Mouse (Mus musculus) hindbrain, postnatal 0 days (tissue): ENCODE measurements around the gene Ric8a. TPM values are rescaled to one million over a fixed set of nuclear protein-coding genes. Genes with fewer than 3 reads are reported as not detected.

Source experiments
- ATAC-seq: fragments of 200-750 bp; cut with Nextera tagmentation; 2 replicates; pipeline ENCODE4 v1.8.0; 2017; ENCODE audit warnings: mild to moderate bottlenecking, moderate TSS enrichment, moderate library complexity
- DNase-seq: peaks from one replicate; pipeline ENCODE4 v3.0.0-alpha.2; 2015; ENCODE audit warnings: low spot score
- H3K27ac ChIP-seq: fragments of 300-500 bp; sonication (generic); 2 replicates; pipeline ENCODE4 v1.5.1; 2014; ENCODE audit warnings: mild to moderate bottlenecking
- H3K27me3 ChIP-seq: fragments of 300-500 bp; sonication (generic); 2 replicates; pipeline ENCODE4 v1.6.1; 2014; ENCODE audit warnings: low read length, mixed read lengths; ENCODE audit not compliant: insufficient read depth
- H3K36me3 ChIP-seq: fragments of 300-500 bp; sonication (generic); 2 replicates; pipeline ENCODE4 v1.6.1; 2014; ENCODE audit warnings: low read length, mixed read lengths; ENCODE audit not compliant: insufficient read depth
- H3K4me1 ChIP-seq: fragments of 300-500 bp; sonication (generic); 2 replicates; pipeline ENCODE4 v1.6.1; 2014; ENCODE audit warnings: antibody characterized with exemption, low read length, mixed read lengths; ENCODE audit not compliant: insufficient read depth
- H3K4me2 ChIP-seq: fragments of 300-500 bp; sonication (generic); 2 replicates; pipeline ENCODE4 v1.6.1; 2014; ENCODE audit warnings: low read depth, mild to moderate bottlenecking, low read length, moderate library complexity, mixed read lengths
- H3K4me3 ChIP-seq: fragments of 300-500 bp; sonication (generic); 2 replicates; pipeline ENCODE4 v1.5.1; 2014; ENCODE audit warnings: low read length
- H3K9ac ChIP-seq: fragments of 300-500 bp; sonication (generic); replicated peaks from 2 replicates; pipeline ENCODE4 v1.6.1; 2014; ENCODE audit warnings: mild to moderate bottlenecking, low read length, moderate library complexity, mixed read lengths
- H3K9me3 ChIP-seq: fragments of 300-500 bp; sonication (generic); 2 replicates; pipeline ENCODE4 v1.6.1; 2016; ENCODE audit warnings: low read length, mixed read lengths
- CTCF ChIP-seq: IDR thresholded peaks from 2 replicates; pipeline ENCODE4 v1.5.1; 2016; ENCODE audit warnings: antibody characterized with exemption, control low read depth, low read depth
- WGBS: fragments of 180-500 bp; shearing (Covaris S2); extraction: QIAGEN DNeasy Blood & Tissue Kit; methylation state at CpG from one replicate; pipeline ENCODE4 v1.1.7; 2014; 5-methylcytosine and 5-hydroxymethylcytosine counted together
- polyA plus RNA-seq: library from polyadenylated mRNA; unstranded; fragments of >200 nt; fragmentation: Nextera tagmentation; extraction: Ambion mirVana; gene quantifications from 2 replicates; pipeline ENCODE4 v1.2.1, GENCODE M21; 2015
- total RNA-seq: library from RNA; depleted of rRNA; stranded (reverse); fragments of >200 nt; gene quantifications from 2 replicates; pipeline ENCODE4 v1.2.3, GENCODE M21; 2014; rRNA removed

Gene Ric8a
- total and polyA plus RNA-seq, 2 experiments from 2014 or later = 85.8 to 117 TPM

DNA sequence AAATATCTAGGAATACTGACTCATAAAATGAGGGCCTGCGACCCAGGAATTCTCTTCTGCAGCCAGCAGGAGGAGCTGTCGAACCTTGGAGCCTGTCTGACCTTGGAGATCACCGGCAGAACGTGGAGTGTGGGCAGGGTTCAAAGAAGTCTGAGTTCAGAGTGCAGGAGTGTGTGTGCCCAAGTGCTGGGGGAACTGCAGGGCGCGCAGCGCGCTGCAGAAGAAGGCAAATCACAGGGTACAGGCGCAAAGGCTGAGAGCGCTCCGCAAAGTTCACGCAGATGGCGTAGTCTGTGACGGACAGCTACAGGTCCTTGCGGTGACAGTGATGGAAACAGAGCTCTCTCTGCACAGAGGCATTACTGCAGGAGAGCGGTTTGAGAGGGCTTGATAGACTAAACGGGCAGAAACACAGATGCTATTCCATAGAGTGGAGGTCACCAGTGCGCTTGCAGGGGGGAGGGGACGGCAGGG, 51.9 kb downstream of the Ric8a start:
- peak; percentile 78 for DNase-seq
- H3K27me3 ChIP-seq = no peaks in the 10 kb centered on the region
- no peaks in the 10 kb centered on the region for H3K9me3 ChIP-seq
- peak overlapping the region; percentile 38 for H3K4me3 ChIP-seq
- H3K9ac ChIP-seq = 0 out of 2 replicates have a peak overlapping the region, but pooled peaks have one; percentile 13
- no peaks in the 10 kb centered on the region for H3K36me3 ChIP-seq
- peak; percentile 88 for TF ChIP-seq CTCF
- H3K4me1 ChIP-seq = peaks cover 5% of the 10 kb centered on the region; the same call in 1 of the 2 replicates
- peak; percentile 77 for ATAC-seq
- WGBS = 1% methylated on average over 19 of the region's 19 CpGs
- H3K4me2 ChIP-seq = peak overlapping the region; percentile 83
- no peak overlapping the region for H3K27ac ChIP-seq

DNA sequence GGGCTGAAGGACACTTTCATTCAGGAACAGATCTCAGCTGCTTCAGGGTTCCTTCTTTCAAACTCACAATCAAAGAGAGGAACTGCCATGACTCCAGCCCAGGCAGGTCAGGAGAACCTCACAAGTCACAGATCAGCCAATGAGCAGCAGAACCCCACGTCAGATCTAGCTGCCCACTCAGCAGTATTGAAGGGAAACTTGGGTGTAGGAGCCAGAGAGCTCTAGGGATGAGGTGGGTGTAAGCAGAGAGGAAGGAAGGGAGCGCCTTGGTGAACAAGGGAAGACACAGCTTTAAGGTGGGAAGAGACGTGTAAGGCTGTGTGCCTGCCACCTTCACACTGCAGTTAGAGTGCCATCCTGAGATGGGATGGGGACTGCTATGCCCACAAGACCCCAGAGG, 55.5 kb downstream of the Ric8a start:
- Histone ChIP-seq H3K9ac (no peak overlapping the region), H3K27me3 (no peaks in the 10 kb centered on the region), H3K4me2 (no peak overlapping the region), H3K4me3 (no peak overlapping the region), H3K9me3 (no peaks in the 10 kb centered on the region), H3K4me1 (peaks cover 5% of the 10 kb centered on the region; the same call in 1 of the 2 replicates), H3K27ac (no peak overlapping the region), H3K36me3 (no peaks in the 10 kb centered on the region)
- WGBS = 63% methylated on average over 3 of the region's 3 CpGs
- DNase-seq = no peak
- ATAC-seq = no peak
- no peak for TF ChIP-seq CTCF

DNA sequence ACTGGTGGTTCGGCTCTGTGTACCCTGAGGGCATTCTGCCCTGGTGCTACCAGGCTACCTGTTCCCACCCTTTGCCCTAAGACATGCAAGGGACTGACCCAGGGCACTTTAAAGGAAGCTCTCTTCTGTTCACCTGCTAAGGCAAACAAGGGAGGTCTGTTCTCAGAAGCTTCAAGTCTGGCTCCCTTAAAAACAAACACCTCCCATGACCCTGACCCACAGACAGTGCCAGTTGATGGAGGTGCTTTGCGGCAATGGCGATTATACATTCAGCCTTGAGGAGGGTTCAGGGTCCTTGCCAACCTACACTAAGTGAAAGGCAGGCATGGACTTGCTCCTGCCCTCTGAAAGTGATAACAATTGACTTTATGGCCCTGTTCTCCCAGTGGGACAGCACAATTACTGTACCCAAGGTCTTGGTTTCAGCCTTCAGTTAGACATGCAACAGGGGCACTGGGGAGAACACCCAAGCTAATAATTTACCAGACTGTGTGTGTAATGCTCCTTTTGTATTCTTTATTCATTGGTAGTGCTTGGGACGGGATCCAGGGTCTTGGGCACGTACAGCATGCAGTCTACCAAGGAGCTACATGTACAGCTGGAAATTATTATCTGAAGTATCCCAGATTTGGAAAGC, 56.2 kb downstream of the Ric8a start:
- no peak for TF ChIP-seq CTCF

More for the DNA sequence above, 56.2 kb downstream of the Ric8a start:
- WGBS = 76% methylated on average over 5 of the region's 5 CpGs
- H3K9ac ChIP-seq = no peak overlapping the region
- DNase-seq (no peak), ATAC-seq (no peak)
- 0 out of 2 replicates have a peak, but pooled peaks cover under 1% of the 10 kb centered on the region for H3K27me3 ChIP-seq
- peaks cover 5% of the 10 kb centered on the region; the same call in 1 of the 2 replicates for H3K4me1 ChIP-seq
- no peak overlapping the region for H3K4me2 ChIP-seq
- no peaks in the 10 kb centered on the region for H3K9me3 ChIP-seq
- no peak overlapping the region for H3K4me3 ChIP-seq
- no peaks in the 10 kb centered on the region for H3K36me3 ChIP-seq
- no peak overlapping the region for H3K27ac ChIP-seq

Other genes with a start within 250 kb of the Ric8a start
- not detected in 2 replicates for gene Olfr61, start 228.0 kb upstream of the Ric8a start, total RNA-seq
- gene Olfr61, start 228.0 kb upstream of the Ric8a start, polyA plus RNA-seq = not detected in 2 replicates
- gene Olfr53, start 210.5 kb upstream of the Ric8a start, total RNA-seq = not detected in 2 replicates
- gene Olfr53, start 210.5 kb upstream of the Ric8a start, polyA plus RNA-seq = not detected in 2 replicates
- gene Olfr539, start 197.0 kb upstream of the Ric8a start, total RNA-seq = 0.05 TPM in 1 of 2 replicates, not detected in the other
- 0.01 TPM in 1 of 2 replicates, not detected in the other for gene Olfr539, start 197.0 kb upstream of the Ric8a start, polyA plus RNA-seq
- not detected in 2 replicates for gene Olfr45, start 175.0 kb upstream of the Ric8a start, total RNA-seq
- not detected in 2 replicates for gene Olfr45, start 175.0 kb upstream of the Ric8a start, polyA plus RNA-seq
- not detected in 2 replicates for gene Olfr541, start 159.7 kb upstream of the Ric8a start, total RNA-seq
- gene Olfr541, start 159.7 kb upstream of the Ric8a start, polyA plus RNA-seq = not detected in 2 replicates
- gene Cyp2e1, start 93.2 kb upstream of the Ric8a start, total RNA-seq = not detected in 2 replicates
- not detected in 2 replicates for gene Cyp2e1, start 93.2 kb upstream of the Ric8a start, polyA plus RNA-seq
- gene Syce1, start 69.1 kb upstream of the Ric8a start, total RNA-seq = 0.29 TPM in 1 of 2 replicates, not detected in the other
- 0.59 and 0.68 TPM in 2 replicates for gene Syce1, start 69.1 kb upstream of the Ric8a start, polyA plus RNA-seq
- gene Zfp941, start 34.8 kb upstream of the Ric8a start, total RNA-seq = 20.2 and 23.7 TPM in 2 replicates
- 19.3 and 20.0 TPM in 2 replicates for gene Zfp941, start 34.8 kb upstream of the Ric8a start, polyA plus RNA-seq
- 0.37 TPM in 1 of 2 replicates, not detected in the other for gene Urah, start 21.9 kb upstream of the Ric8a start, total RNA-seq
- gene Urah, start 21.9 kb upstream of the Ric8a start, polyA plus RNA-seq = 0.43 and 0.80 TPM in 2 replicates
- not detected in 2 replicates for gene Scgb1c1, start 11.4 kb upstream of the Ric8a start, total RNA-seq
- gene Scgb1c1, start 11.4 kb upstream of the Ric8a start, polyA plus RNA-seq = 0.61 TPM in 1 of 2 replicates, not detected in the other
- gene Odf3, start 9.2 kb upstream of the Ric8a start, total RNA-seq = 0.18 and 0.42 TPM in 2 replicates
- gene Odf3, start 9.2 kb upstream of the Ric8a start, polyA plus RNA-seq = 0.19 and 0.43 TPM in 2 replicates
- 0.47 and 1.9 TPM in 2 replicates for gene Gm45785, start 626 bp upstream of the Ric8a start, total RNA-seq
- gene Gm45785, start 626 bp upstream of the Ric8a start, polyA plus RNA-seq = not detected in 2 replicates
- gene Bet1l, start 620 bp downstream of the Ric8a start, total RNA-seq = 17.8 and 18.9 TPM in 2 replicates
- 47.1 and 52.6 TPM in 2 replicates for gene Bet1l, start 620 bp downstream of the Ric8a start, polyA plus RNA-seq
- gene Psmd13, start 25.0 kb downstream of the Ric8a start, total RNA-seq = 104 and 113 TPM in 2 replicates
- 259 and 275 TPM in 2 replicates for gene Psmd13, start 25.0 kb downstream of the Ric8a start, polyA plus RNA-seq
- 56.3 and 71.6 TPM in 2 replicates for gene Sirt3, start 25.4 kb downstream of the Ric8a start, total RNA-seq
- 74.6 and 75.6 TPM in 2 replicates for gene Sirt3, start 25.4 kb downstream of the Ric8a start, polyA plus RNA-seq
- gene Cox8b, start 43.5 kb downstream of the Ric8a start, total RNA-seq = not detected in 2 replicates
- gene Cox8b, start 43.5 kb downstream of the Ric8a start, polyA plus RNA-seq = not detected in 2 replicates
- gene Nlrp6, start 63.9 kb downstream of the Ric8a start, total RNA-seq = 1.1 and 1.6 TPM in 2 replicates
- gene Nlrp6, start 63.9 kb downstream of the Ric8a start, polyA plus RNA-seq = 0.61 and 0.78 TPM in 2 replicates
- gene Pgghg, start 84.4 kb downstream of the Ric8a start, total RNA-seq = 16.3 and 16.6 TPM in 2 replicates
- 6.7 and 7.5 TPM in 2 replicates for gene Pgghg, start 84.4 kb downstream of the Ric8a start, polyA plus RNA-seq
- not detected in 2 replicates for gene Ifitm5, start 93.3 kb downstream of the Ric8a start, total RNA-seq
- 0.39 TPM in 1 of 2 replicates, not detected in the other for gene Ifitm5, start 93.3 kb downstream of the Ric8a start, polyA plus RNA-seq
- not detected in 2 replicates for gene Gm45717, start 99.0 kb downstream of the Ric8a start, total RNA-seq
- 0.38 TPM in 1 of 2 replicates, not detected in the other for gene Gm45717, start 99.0 kb downstream of the Ric8a start, polyA plus RNA-seq
- gene Ifitm2, start 99.0 kb downstream of the Ric8a start, total RNA-seq = 79.3 and 82.4 TPM in 2 replicates
- 269 and 281 TPM in 2 replicates for gene Ifitm2, start 99.0 kb downstream of the Ric8a start, polyA plus RNA-seq
- 16.5 and 39.5 TPM in 2 replicates for gene Ifitm1, start 110.3 kb downstream of the Ric8a start, total RNA-seq
- gene Ifitm1, start 110.3 kb downstream of the Ric8a start, polyA plus RNA-seq = 22.4 and 24.0 TPM in 2 replicates
- gene Ifitm3, start 153.8 kb downstream of the Ric8a start, total RNA-seq = 29.3 and 41.7 TPM in 2 replicates
- 92.8 and 93.3 TPM in 2 replicates for gene Ifitm3, start 153.8 kb downstream of the Ric8a start, polyA plus RNA-seq
- gene Ifitm6, start 161.0 kb downstream of the Ric8a start, total RNA-seq = 0.37 and 0.50 TPM in 2 replicates
- gene Ifitm6, start 161.0 kb downstream of the Ric8a start, polyA plus RNA-seq = 0.67 and 0.69 TPM in 2 replicates
- not detected in 2 replicates for gene Gm17387, start 172.2 kb downstream of the Ric8a start, total RNA-seq
- not detected in 2 replicates for gene Gm17387, start 172.2 kb downstream of the Ric8a start, polyA plus RNA-seq
- 115 and 124 TPM in 2 replicates for gene B4galnt4, start 204.1 kb downstream of the Ric8a start, total RNA-seq
- gene B4galnt4, start 204.1 kb downstream of the Ric8a start, polyA plus RNA-seq = 41.8 and 46.2 TPM in 2 replicates
- 0.58 TPM in 1 of 2 replicates, not detected in the other for gene Pkp3, start 221.3 kb downstream of the Ric8a start, total RNA-seq
- 0.29 TPM in 1 of 2 replicates, not detected in the other for gene Pkp3, start 221.3 kb downstream of the Ric8a start, polyA plus RNA-seq
- gene Sigirr, start 243.6 kb downstream of the Ric8a start, total RNA-seq = 1.2 and 19.5 TPM in 2 replicates
- 2.4 and 2.6 TPM in 2 replicates for gene Sigirr, start 243.6 kb downstream of the Ric8a start, polyA plus RNA-seq